Mouse (Mus musculus): Measurements from ENCODE around the gene Pate1.

The Pate1 gene

DNA sequence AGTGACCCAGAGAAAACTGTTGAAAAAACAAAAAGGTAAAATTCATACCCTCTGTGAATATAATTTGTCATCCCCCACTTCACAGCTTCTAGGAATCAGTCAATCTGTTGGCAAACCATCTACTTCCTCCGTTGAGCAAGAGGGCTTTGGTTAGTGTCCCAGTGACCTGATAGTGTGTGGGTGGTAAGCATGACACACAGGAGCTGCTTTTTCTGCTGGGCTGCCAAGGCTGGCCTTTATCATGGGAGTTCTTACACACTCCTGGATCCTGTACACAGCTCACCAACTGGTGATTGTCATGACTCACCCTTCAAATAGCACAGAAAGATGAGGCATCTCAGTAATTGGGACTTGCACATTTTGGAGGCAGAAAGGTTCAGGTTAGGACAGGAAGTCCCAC lies at the start of gene Pate1:
TSS of gene Pate1 (minus strand) at position 378 of the 400 bp plus-strand sequence.
- DNase-seq (ENCODE audit: low spot score in 2 of 2): peak in 1 of 2 experiments; percentile 17

DNA sequence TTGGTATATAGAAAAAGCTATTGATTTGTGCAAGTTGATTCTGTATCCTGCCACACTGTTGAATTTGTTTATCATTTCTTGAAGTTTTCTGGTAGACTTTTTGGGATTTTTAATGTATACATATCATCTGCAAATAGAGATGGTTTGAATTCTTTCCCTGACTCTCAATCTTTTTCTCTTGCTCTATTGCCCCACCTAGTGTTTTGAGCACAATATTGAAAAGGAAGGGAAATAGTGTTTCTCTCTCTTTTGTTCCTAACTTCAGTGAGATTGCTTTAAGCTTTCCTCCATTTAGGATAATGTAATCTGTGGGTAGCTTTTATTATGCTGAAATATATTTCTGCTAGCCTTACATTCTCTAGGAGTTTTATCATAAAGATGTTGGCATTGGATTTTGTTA lies 20.1 kb upstream of the Pate1 start:
- no peak for DNase-seq (ENCODE audit: low spot score in 2 of 2)

DNA sequence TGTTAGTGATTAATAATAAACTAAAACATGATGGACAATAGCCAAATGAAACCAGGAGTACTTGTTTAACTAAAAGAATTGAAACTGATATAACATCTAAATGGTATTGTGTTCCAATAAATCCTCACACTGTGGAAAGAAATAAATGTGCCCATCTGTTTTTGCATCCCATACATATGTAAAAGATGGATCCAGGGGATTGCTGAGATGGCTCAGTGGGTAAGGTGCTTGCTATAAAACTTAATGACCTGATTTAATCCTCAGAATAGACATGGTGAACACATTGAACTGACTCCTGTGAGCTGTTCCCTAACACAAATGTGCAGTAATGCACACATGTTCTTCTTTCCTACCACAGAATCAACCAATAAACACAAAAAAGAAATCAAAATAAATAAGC lies 4.7 kb upstream of the Pate1 start:
- no peak for DNase-seq (ENCODE audit: low spot score in 2 of 2)

DNA sequence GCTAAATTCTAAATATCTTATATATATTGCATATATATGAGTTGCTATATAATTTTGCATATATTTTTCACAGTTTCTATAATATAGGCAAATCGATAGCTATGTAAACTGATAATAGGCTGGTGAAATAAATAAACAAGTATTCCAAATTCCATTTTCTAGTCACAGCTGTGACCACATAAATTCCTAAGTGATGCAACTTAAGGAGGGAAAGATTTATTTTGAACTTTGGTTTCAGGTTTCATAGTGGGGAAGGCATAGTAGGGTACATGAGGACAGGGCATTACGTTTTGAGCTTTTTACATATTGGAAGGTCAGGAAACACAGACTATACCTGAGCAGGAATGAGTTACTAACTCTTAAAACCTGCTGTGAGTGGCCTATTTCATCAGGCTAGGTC lies 13.6 kb downstream of the Pate1 start:
- no peak for DNase-seq (ENCODE audit: low spot score in 2 of 2)

DNA sequence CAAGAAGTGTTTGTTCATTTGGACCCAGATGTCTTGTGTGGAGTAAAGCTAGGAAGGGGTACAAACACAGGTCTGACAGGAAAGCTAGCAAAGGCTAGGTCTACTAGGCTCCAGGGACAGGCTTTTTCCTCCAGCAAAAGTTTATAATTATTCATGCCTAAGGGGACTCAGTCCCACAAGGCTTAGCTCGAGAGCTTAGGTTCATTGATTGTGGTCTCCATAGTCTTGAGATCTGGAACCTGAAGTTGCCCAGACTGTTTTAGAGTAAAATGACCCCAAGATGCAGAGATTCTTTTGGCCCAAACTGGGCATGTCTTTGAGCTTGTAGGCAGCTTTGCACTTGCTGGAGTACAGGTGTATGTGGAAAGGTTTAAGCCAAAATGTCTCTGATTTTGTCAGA lies 39.1 kb downstream of the Pate1 start, which contains the start of gene Pate3:
TSS of gene Pate3 (minus strand) at position 101 of the 400 bp plus-strand sequence.
- DNase-seq (ENCODE audit: low spot score in 2 of 2): no peak
